Mouse (Mus musculus) MEL (cell line): ENCODE measurements around the gene Rasl11b.

Experiments
- CTCF ChIP-seq, 3 experiments: IDR thresholded peaks in 2 of 3; conservative IDR thresholded peaks in 1 of 3; 2 replicates each; pipeline ENCODE4 v1.5.1; 2011 to 2012; ENCODE audit warnings: low read length in 3 of 3, low read depth in 2 of 3, mild to moderate bottlenecking in 2 of 3, improper control_type of control experiment in 1 of 3, inconsistent platforms in 1 of 3, mixed read lengths in 1 of 3, moderate library complexity in 1 of 3; ENCODE audit not compliant: control insufficient read depth in 1 of 3, insufficient read depth in 1 of 3, poor library complexity in 1 of 3, severe bottlenecking in 1 of 3
- E2F4 ChIP-seq: IDR thresholded peaks from 2 replicates; pipeline ENCODE4 v1.6.1; 2011; ENCODE audit warnings: low read depth, low read length, improper control_type of control experiment, borderline replicate concordance
- GABPA ChIP-seq: IDR thresholded peaks from 2 replicates; pipeline ENCODE4 v1.6.1; 2012; ENCODE audit warnings: low read depth, mild to moderate bottlenecking, inconsistent platforms, low read length, improper control_type of control experiment, moderate library complexity
- GATA1 ChIP-seq: IDR thresholded peaks from 2 replicates; pipeline ENCODE4 v1.6.1; 2011; ENCODE audit warnings: low read depth, low read length, improper control_type of control experiment
- HCFC1 ChIP-seq: IDR thresholded peaks from 2 replicates; pipeline ENCODE4 v1.6.1; 2012; ENCODE audit warnings: low read depth, mild to moderate bottlenecking, inconsistent platforms, low read length, improper control_type of control experiment, moderate library complexity
- MAFK ChIP-seq: IDR thresholded peaks from 2 replicates; pipeline ENCODE4 v1.6.1; 2011; ENCODE audit warnings: low read depth, mild to moderate bottlenecking, low read length, improper control_type of control experiment, borderline replicate concordance
- POLR2A ChIP-seq, 2 experiments: IDR thresholded peaks; 2 replicates each; pipeline ENCODE4 v1.6.1; 2011 to 2012; ENCODE audit warnings: low read length in 2 of 2, mild to moderate bottlenecking in 2 of 2, control low read depth in 1 of 2, improper control_type of control experiment in 1 of 2, low read depth in 1 of 2, moderate library complexity in 1 of 2; ENCODE audit not compliant: control insufficient read depth in 1 of 2, insufficient read depth in 1 of 2, poor library complexity in 1 of 2
- POLR2AphosphoS5 ChIP-seq: IDR thresholded peaks from 2 replicates; pipeline ENCODE4 v1.6.1; 2012; ENCODE audit warnings: low read depth, borderline replicate concordance, mild to moderate bottlenecking, inconsistent platforms, low read length, moderate library complexity, mixed read lengths
- USF1 ChIP-seq: IDR thresholded peaks from 2 replicates; pipeline ENCODE4 v1.6.1; 2014; ENCODE audit warnings: low read depth, mild to moderate bottlenecking, inconsistent platforms, low read length, improper control_type of control experiment, moderate library complexity

- TF ChIP-seq CTCF (IDR thresholded peaks at IDR 0.05 in 2 of 3, conservative IDR thresholded peaks at IDR 0.05 in 1 of 3; ENCODE audit: control insufficient read depth in 1 of 3, insufficient read depth in 1 of 3, low read depth in 2 of 3, low read length in 3 of 3, poor library complexity in 1 of 3, severe bottlenecking in 1 of 3) (no peak), USF1 (no peak), E2F4 (no peak), MAFK (no peak), POLR2AphosphoS5 (no peak), GABPA (no peak), POLR2A (IDR thresholded peaks at IDR 0.05; ENCODE audit: control insufficient read depth in 1 of 2, insufficient read depth in 1 of 2, low read depth in 1 of 2, low read length in 2 of 2, poor library complexity in 1 of 2) (no peak), GATA1 (no peak), HCFC1 (no peak)
Observed at GRCm38 (mm10) chr5:74166642-74167041, 28.4 kb upstream of the Rasl11b start.
